Mouse (Mus musculus): ENCODE measurements around the gene Fbxo27.
"Not testable (repeated sequence)": the region's sequence is repeated elsewhere in the genome, so short reads cannot be mapped to it uniquely, and the experiment has no call there.

GRCm38 (mm10) chr7:28701306-28701705, 8.7 kb downstream of the Fbxo27 start:
- not testable (repeated sequence) for TF ChIP-seq POLR2A (IDR thresholded peaks at IDR 0.05; ENCODE audit: low read depth, low read length); CTCF (IDR thresholded peaks at IDR 0.05; ENCODE audit: borderline replicate concordance, insufficient read depth, low read length)
